Mouse (Mus musculus): ENCODE results near the gene Tor4a.

DNA sequence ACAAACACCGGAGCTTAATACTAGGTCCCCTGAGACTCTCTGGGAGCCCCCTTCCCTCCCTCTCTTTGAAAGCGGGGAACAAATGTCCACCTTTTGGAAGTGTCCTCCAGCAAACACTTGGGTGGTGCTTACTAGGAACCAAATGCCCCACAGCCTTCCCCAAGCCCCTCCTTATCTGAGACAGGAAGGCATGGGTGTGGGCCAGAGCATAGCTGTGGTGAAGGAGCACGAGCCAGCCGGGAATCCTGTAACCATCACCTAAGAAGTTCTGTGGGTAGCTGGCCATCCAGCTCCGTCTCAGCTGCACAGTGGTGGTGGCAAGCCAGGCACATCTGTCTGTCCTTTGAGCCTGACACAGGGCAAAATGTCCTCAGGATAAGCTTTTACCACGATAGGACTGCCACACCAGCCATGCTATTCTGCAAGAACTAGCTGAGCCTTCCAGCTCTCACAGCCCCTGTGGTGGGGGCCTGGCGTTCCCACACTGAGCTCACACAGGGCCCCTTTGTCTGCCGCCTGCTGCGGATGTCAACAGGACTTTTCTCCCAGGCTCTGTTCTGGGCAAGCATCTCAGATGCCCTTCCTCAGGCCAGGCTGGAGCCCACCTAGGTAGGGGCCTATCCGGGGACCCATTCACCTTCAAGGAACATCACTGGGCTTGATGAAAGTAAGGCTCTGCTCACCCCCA is 18.3 kb downstream of the Tor4a start:
- no peak for TF ChIP-seq EP300 (optimal IDR thresholded peaks at IDR 0.05)
- no peak for TF ChIP-seq CTCF (IDR thresholded peaks at IDR 0.05; ENCODE audit: low read depth)
